Mouse (Mus musculus) limb, embryonic 14.5 days (tissue): Measurements from ENCODE around the gene Wdr45. TPM values are rescaled to one million over a fixed set of nuclear protein-coding genes. Genes with fewer than 3 reads are reported as not detected.
A peak's percentile ranks its signal among the peaks of the same experiment; 100 is the strongest.

Experiments
- ATAC-seq: fragments of 200-750 bp; cut with Nextera tagmentation; 2 replicates; pipeline ENCODE4 v1.8.0; 2017; ENCODE audit warnings: low read depth, moderate number of reproducible peaks, moderate TSS enrichment; ENCODE audit not compliant: low FRiP score
- DNase-seq: peaks from one replicate; pipeline ENCODE4 v3.0.0-alpha.2; 2015; ENCODE audit warnings: low spot score
- H3K27ac ChIP-seq: fragments of 300-500 bp; sonication (generic); replicated peaks from 2 replicates; pipeline ENCODE4 v1.5.1; 2014; ENCODE audit warnings: low read depth, mild to moderate bottlenecking, low read length, moderate library complexity, mixed read lengths
- H3K27me3 ChIP-seq: fragments of 300-500 bp; sonication (generic); 2 replicates; pipeline ENCODE4 v1.6.1; 2014; ENCODE audit warnings: low read length, mixed read lengths; ENCODE audit not compliant: control insufficient read depth, insufficient read depth
- H3K36me3 ChIP-seq: fragments of 300-500 bp; sonication (generic); 2 replicates; pipeline ENCODE4 v1.6.1; 2014; ENCODE audit warnings: mild to moderate bottlenecking, low read length, moderate library complexity, mixed read lengths; ENCODE audit not compliant: control insufficient read depth, insufficient read depth
- H3K4me1 ChIP-seq: fragments of 300-500 bp; sonication (generic); 2 replicates; pipeline ENCODE4 v1.6.1; 2014; ENCODE audit warnings: antibody characterized with exemption, low read length, mixed read lengths; ENCODE audit not compliant: control insufficient read depth, insufficient read depth
- H3K4me2 ChIP-seq: fragments of 300-500 bp; sonication (generic); replicated peaks from 2 replicates; pipeline ENCODE4 v1.6.1; 2014; ENCODE audit warnings: low read depth, mild to moderate bottlenecking, low read length, moderate library complexity; ENCODE audit not compliant: severe bottlenecking
- H3K4me3 ChIP-seq: fragments of 300-500 bp; sonication (generic); replicated peaks from 2 replicates; pipeline ENCODE4 v1.5.1; 2014; ENCODE audit warnings: low read length
- H3K9ac ChIP-seq: fragments of 300-500 bp; sonication (generic); 2 replicates; pipeline ENCODE4 v1.6.1; 2014; ENCODE audit warnings: mild to moderate bottlenecking, low read depth, low read length, moderate library complexity; ENCODE audit not compliant: severe bottlenecking
- H3K9me3 ChIP-seq: fragments of 300-500 bp; sonication (generic); 2 replicates; pipeline ENCODE4 v1.6.1; 2016; ENCODE audit warnings: low read length; ENCODE audit not compliant: control insufficient read depth
- POLR2A ChIP-seq: fragments of 200-500 bp; IDR thresholded peaks from 2 replicates; pipeline ENCODE4 v1.8.0; 2012; ENCODE audit warnings: inconsistent platforms, mild to moderate bottlenecking, moderate library complexity, borderline replicate concordance; ENCODE audit not compliant: insufficient read depth, insufficient read length; ENCODE audit errors: extremely low read depth
- WGBS: fragments of 180-500 bp; shearing (Covaris S2); extraction: QIAGEN DNeasy Blood & Tissue Kit; methylation state at CpG from one replicate; pipeline ENCODE4 v1.1.7; 2014; 5-methylcytosine and 5-hydroxymethylcytosine counted together
- polyA plus RNA-seq, 2 experiments: library from polyadenylated mRNA; depleted of rRNA in 1 of 2; stranded (reverse) in 1 of 2; unstranded in 1 of 2; fragments of >200 nt; fragmentation: Nextera tagmentation in 1 of 2; extraction: Ambion mirVana in 1 of 2; gene quantifications; 2 replicates each; pipeline versions ENCODE4 v1.2.1 to v1.2.3; 2012 to 2014

Gene Wdr45
- polyA plus RNA-seq, 2 experiments, result 20.4 to 48.6 TPM

GRCm38 (mm10) chrX:7764657-7765280, 50.6 kb downstream of the Wdr45 start:
- no peaks in the 10 kb centered on the region for H3K27me3 ChIP-seq
- TF ChIP-seq POLR2A, result no peak
- H3K9ac ChIP-seq, result no peak overlapping the region
- ATAC-seq (no peak), DNase-seq (no peak)
- WGBS, result 17% methylated on average over 9 of the region's 9 CpGs
- peak overlapping the region; percentile 59 for H3K4me3 ChIP-seq
- no peak overlapping the region for H3K27ac ChIP-seq
- peak overlapping the region; percentile 55 for H3K4me2 ChIP-seq
- H3K9me3 ChIP-seq, result no peaks in the 10 kb centered on the region
- no peaks in the 10 kb centered on the region for H3K4me1 ChIP-seq
- peaks cover 25% of the 10 kb centered on the region for H3K36me3 ChIP-seq

GRCm38 (mm10) chrX:7765281-7765670, 51.1 kb downstream of the Wdr45 start:
- Histone ChIP-seq H3K9ac (no peak overlapping the region), H3K4me3 (0 out of 2 replicates have a peak overlapping the region, but pooled peaks have one; percentile 59)
- 35% methylated on average over 9 of the region's 13 CpGs for WGBS

GRCm38 (mm10) chrX:7765764-7766163, 51.6 kb downstream of the Wdr45 start:
- Histone ChIP-seq H3K9ac (no peak overlapping the region), H3K27ac (no peak overlapping the region), H3K27me3 (no peaks in the 10 kb centered on the region), H3K4me3 (0 out of 2 replicates have a peak overlapping the region, but pooled peaks have one; percentile 59), H3K4me2 (peak overlapping the region; percentile 55), H3K36me3 (peaks cover 29% of the 10 kb centered on the region), H3K4me1 (no peaks in the 10 kb centered on the region), H3K9me3 (no peaks in the 10 kb centered on the region)
- no peak for TF ChIP-seq POLR2A
- WGBS, result 25% methylated on average over 11 of the region's 11 CpGs
- DNase-seq (peak; percentile 62), ATAC-seq (peak; percentile 23; the same call in 1 of the 2 replicates)

More at GRCm38 (mm10) chrX:7765281-7765670, 51.1 kb downstream of the Wdr45 start:
- Histone ChIP-seq H3K36me3 (peaks cover 29% of the 10 kb centered on the region), H3K27ac (no peak overlapping the region), H3K27me3 (no peaks in the 10 kb centered on the region), H3K9me3 (no peaks in the 10 kb centered on the region), H3K4me2 (peak overlapping the region; percentile 55), H3K4me1 (no peaks in the 10 kb centered on the region)
- no peak for TF ChIP-seq POLR2A
- no peak for ATAC-seq
- no peak for DNase-seq

GRCm38 (mm10) chrX:7769302-7770017, 55.3 kb downstream of the Wdr45 start:
- H3K9me3 ChIP-seq, result no peaks in the 10 kb centered on the region
- no peak overlapping the region for H3K9ac ChIP-seq
- no peaks in the 10 kb centered on the region for H3K27me3 ChIP-seq
- no peak overlapping the region for H3K27ac ChIP-seq
- H3K4me3 ChIP-seq, result no peak overlapping the region
- WGBS, result 86% methylated on average over 7 of the region's 7 CpGs
- H3K36me3 ChIP-seq, result peaks cover 29% of the 10 kb centered on the region
- ATAC-seq, result no peak
- no peak for DNase-seq
- H3K4me1 ChIP-seq, result no peaks in the 10 kb centered on the region
- H3K4me2 ChIP-seq, result no peak overlapping the region
- TF ChIP-seq POLR2A, result no peak

- TF ChIP-seq POLR2A, result no peak
- 50% methylated on average over 2 of the region's 2 CpGs for WGBS
- Histone ChIP-seq H3K4me3 (no peak overlapping the region), H3K36me3 (peaks cover 13% of the 10 kb centered on the region), H3K4me2 (no peak overlapping the region), H3K9me3 (no peaks in the 10 kb centered on the region), H3K9ac (no peak overlapping the region), H3K27me3 (no peaks in the 10 kb centered on the region), H3K4me1 (no peaks in the 10 kb centered on the region), H3K27ac (no peak overlapping the region)
- no peak for DNase-seq
- ATAC-seq, result no peak
These were observed 58.6 kb downstream of the Wdr45 start for GRCm38 (mm10) chrX:7772766-7773165.
